Mouse (Mus musculus) E14TG2a.4 (cell line): ENCODE measurements around the gene B3gnt2.
A peak's percentile ranks its signal among the peaks of the same experiment; 100 is the strongest.

Experiments used
- H3K27me3 ChIP-seq: 2 replicates; pipeline ENCODE4 v1.6.1; 2014; ENCODE audit warnings: low read length, control low read depth; ENCODE audit not compliant: insufficient read depth
- H3K36me3 ChIP-seq: 2 replicates; pipeline ENCODE4 v1.6.1; 2014; ENCODE audit warnings: low read length, control low read depth; ENCODE audit not compliant: insufficient read depth
- H3K4me1 ChIP-seq: replicated peaks from 2 replicates; pipeline ENCODE4 v1.6.1; 2014; ENCODE audit warnings: low read depth, low read length, control low read depth
- H3K4me3 ChIP-seq: replicated peaks from 2 replicates; pipeline ENCODE4 v1.5.1; 2014; ENCODE audit warnings: mild to moderate bottlenecking, low read length
- H3K9me3 ChIP-seq: 2 replicates; pipeline ENCODE4 v1.6.1; 2014; ENCODE audit warnings: low read length, control low read depth
- CTCF ChIP-seq: conservative IDR thresholded peaks from 2 replicates; pipeline ENCODE4 v1.5.1; 2014; ENCODE audit warnings: low read length
- NANOG ChIP-seq: IDR thresholded peaks from 2 replicates; pipeline ENCODE4 v1.6.1; 2014; ENCODE audit warnings: borderline replicate concordance, low read length, mixed read lengths
- POU5F1 ChIP-seq: IDR thresholded peaks from 2 replicates; pipeline ENCODE4 v1.6.1; 2014; ENCODE audit warnings: low read length, borderline replicate concordance

The B3gnt2 gene

GRCm38 (mm10) chr11:22805171-22805570 is 55.6 kb downstream of the B3gnt2 start:
- Histone ChIP-seq H3K36me3 (no peaks in the 10 kb centered on the region), H3K4me1 (peaks cover 15% of the 10 kb centered on the region), H3K4me3 (no peak overlapping the region), H3K27me3 (no peaks in the 10 kb centered on the region), H3K9me3 (no peaks in the 10 kb centered on the region)
- TF ChIP-seq CTCF (no peak), POU5F1 (no peak), NANOG (no peak)

GRCm38 (mm10) chr11:22799987-22800424 is 60.8 kb downstream of the B3gnt2 start:
- no peaks in the 10 kb centered on the region for H3K27me3 ChIP-seq

GRCm38 (mm10) chr11:22798916-22799315 is 61.8 kb downstream of the B3gnt2 start:
- Histone ChIP-seq H3K4me3 (peak overlapping the region; percentile 70), H3K27me3 (no peaks in the 10 kb centered on the region)

More at GRCm38 (mm10) chr11:22799987-22800424, 60.8 kb downstream of the B3gnt2 start:
- H3K4me3 ChIP-seq, result peak overlapping the region; percentile 70
- TF ChIP-seq POU5F1 (no peak), NANOG (no peak), CTCF (no peak)
- no peaks in the 10 kb centered on the region for H3K9me3 ChIP-seq
- H3K36me3 ChIP-seq, result peaks cover 5% of the 10 kb centered on the region; the same call in 1 of the 2 replicates
- peaks cover 38% of the 10 kb centered on the region for H3K4me1 ChIP-seq

GRCm38 (mm10) chr11:22794734-22795133 is 66.0 kb downstream of the B3gnt2 start:
- TF ChIP-seq NANOG (no peak), CTCF (no peak), POU5F1 (no peak)
- Histone ChIP-seq H3K4me1 (peaks cover 70% of the 10 kb centered on the region), H3K4me3 (no peak overlapping the region), H3K27me3 (no peaks in the 10 kb centered on the region), H3K9me3 (no peaks in the 10 kb centered on the region), H3K36me3 (peaks cover 5% of the 10 kb centered on the region; the same call in 1 of the 2 replicates)

More at GRCm38 (mm10) chr11:22798916-22799315, 61.8 kb downstream of the B3gnt2 start:
- Histone ChIP-seq H3K9me3 (no peaks in the 10 kb centered on the region), H3K36me3 (peaks cover 5% of the 10 kb centered on the region; the same call in 1 of the 2 replicates), H3K4me1 (peaks cover 47% of the 10 kb centered on the region)
- TF ChIP-seq CTCF (no peak), NANOG (no peak), POU5F1 (no peak)

GRCm38 (mm10) chr11:22793881-22794203 is 66.9 kb downstream of the B3gnt2 start:
- H3K9me3 ChIP-seq, result 0 out of 2 replicates have a peak, but pooled peaks cover 3% of the 10 kb centered on the region
- H3K36me3 ChIP-seq, result peaks cover 12% of the 10 kb centered on the region; the same call in 1 of the 2 replicates

GRCm38 (mm10) chr11:22793176-22793880 is 67.4 kb downstream of the B3gnt2 start:
- TF ChIP-seq POU5F1 (no peak), CTCF (no peak), NANOG (no peak)
- Histone ChIP-seq H3K9me3 (0 out of 2 replicates have a peak, but pooled peaks cover 3% of the 10 kb centered on the region), H3K27me3 (no peaks in the 10 kb centered on the region), H3K4me3 (no peak overlapping the region), H3K4me1 (peaks cover 61% of the 10 kb centered on the region), H3K36me3 (peaks cover 12% of the 10 kb centered on the region; the same call in 1 of the 2 replicates)

More at GRCm38 (mm10) chr11:22793881-22794203, 66.9 kb downstream of the B3gnt2 start:
- H3K4me1 ChIP-seq, result peaks cover 66% of the 10 kb centered on the region
- TF ChIP-seq NANOG (no peak), CTCF (no peak), POU5F1 (no peak)
- no peak overlapping the region for H3K4me3 ChIP-seq
- no peaks in the 10 kb centered on the region for H3K27me3 ChIP-seq

GRCm38 (mm10) chr11:22792149-22792548 is 68.6 kb downstream of the B3gnt2 start:
- Histone ChIP-seq H3K4me3 (no peak overlapping the region), H3K9me3 (peaks cover 14% of the 10 kb centered on the region)
- TF ChIP-seq NANOG, result no peak
- TF ChIP-seq POU5F1, result no peak
- no peak for TF ChIP-seq CTCF

GRCm38 (mm10) chr11:22791726-22792125 is 69.0 kb downstream of the B3gnt2 start:
- Histone ChIP-seq H3K9me3 (peaks cover 18% of the 10 kb centered on the region), H3K36me3 (peaks cover 23% of the 10 kb centered on the region; the same call in 1 of the 2 replicates), H3K4me3 (no peak overlapping the region), H3K27me3 (no peaks in the 10 kb centered on the region), H3K4me1 (peaks cover 55% of the 10 kb centered on the region)
- TF ChIP-seq POU5F1, result no peak
- no peak for TF ChIP-seq NANOG
- no peak for TF ChIP-seq CTCF

More at GRCm38 (mm10) chr11:22792149-22792548, 68.6 kb downstream of the B3gnt2 start:
- H3K27me3 ChIP-seq, result no peaks in the 10 kb centered on the region
- peaks cover 19% of the 10 kb centered on the region; the same call in 1 of the 2 replicates for H3K36me3 ChIP-seq
- peaks cover 55% of the 10 kb centered on the region for H3K4me1 ChIP-seq

- Histone ChIP-seq H3K36me3 (peaks cover 27% of the 10 kb centered on the region; the same call in 1 of the 2 replicates), H3K9me3 (peaks cover 18% of the 10 kb centered on the region), H3K27me3 (no peaks in the 10 kb centered on the region), H3K4me3 (no peak overlapping the region), H3K4me1 (peaks cover 43% of the 10 kb centered on the region)
- TF ChIP-seq CTCF (no peak), POU5F1 (no peak), NANOG (no peak)
These were observed 72.9 kb downstream of the B3gnt2 start for GRCm38 (mm10) chr11:22787833-22788232.
